Mouse (Mus musculus): Measurements from ENCODE around the gene Tmem262. TPM values are rescaled to one million over a fixed set of nuclear protein-coding genes. Genes with fewer than 3 reads are reported as not detected.

Gene Tmem262
- polyA plus RNA-seq, 1 experiment from 2014 or later: not detected

DNA sequence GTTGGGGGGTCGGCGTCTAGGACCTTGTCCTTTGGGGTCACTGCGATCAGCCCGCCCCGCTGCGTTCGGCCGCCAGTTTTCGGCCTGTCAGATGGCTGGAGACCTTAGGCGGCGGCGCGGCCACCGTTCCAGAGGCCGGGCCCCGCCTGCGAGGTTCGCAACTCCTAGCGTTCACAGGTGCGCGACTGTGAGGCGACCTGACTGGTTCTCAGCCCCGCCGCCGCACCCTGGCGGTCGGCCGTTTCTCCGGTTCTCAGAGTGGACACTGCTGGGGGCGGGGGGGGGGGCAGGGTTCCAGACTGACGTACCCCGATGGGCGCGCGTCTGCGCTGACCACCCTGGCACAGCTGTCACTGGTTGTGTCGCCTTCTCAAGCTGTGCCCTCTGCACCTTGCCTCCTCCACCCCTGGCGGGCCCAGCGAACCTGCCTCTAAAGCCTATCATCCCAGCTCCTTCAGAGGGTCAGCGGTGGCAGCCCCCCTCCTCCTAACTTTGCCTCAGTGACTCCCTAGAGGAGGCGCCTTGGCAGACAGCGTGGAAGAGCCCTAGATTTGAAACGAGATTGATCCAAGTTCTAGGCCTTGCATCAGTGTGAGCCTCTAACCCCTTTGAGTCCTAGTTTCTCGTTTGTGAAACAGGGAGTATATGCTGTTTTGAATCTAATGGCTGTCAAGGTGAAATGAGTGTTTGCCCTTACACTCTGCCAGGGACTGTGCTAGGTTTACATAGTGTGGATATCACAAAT lies 32.5 kb upstream of the Tmem262 start:
- Histone ChIP-seq H3K4me2 (peak overlapping the region; percentile 99), H3K4me3 (peak overlapping the region; percentile 96), H3K9ac (peak overlapping the region; percentile 96), H3K4me1 (peaks cover 29% of the 10 kb centered on the region), H3K36me3 (peaks cover 43% of the 10 kb centered on the region), H3K27ac (replicated peaks) (peak overlapping the region; percentile 99), H3K27me3 (replicated peaks) (no peaks in the 10 kb centered on the region), H3K9me3 (no peaks in the 10 kb centered on the region)
- peak; percentile 19; the same call in 1 of the 2 replicates for ATAC-seq (ENCODE audit: extremely low read depth, insufficient number of reproducible peaks, low FRiP score, low TSS enrichment)
- 1% methylated on average over 43 of the region's 44 CpGs for WGBS

DNA sequence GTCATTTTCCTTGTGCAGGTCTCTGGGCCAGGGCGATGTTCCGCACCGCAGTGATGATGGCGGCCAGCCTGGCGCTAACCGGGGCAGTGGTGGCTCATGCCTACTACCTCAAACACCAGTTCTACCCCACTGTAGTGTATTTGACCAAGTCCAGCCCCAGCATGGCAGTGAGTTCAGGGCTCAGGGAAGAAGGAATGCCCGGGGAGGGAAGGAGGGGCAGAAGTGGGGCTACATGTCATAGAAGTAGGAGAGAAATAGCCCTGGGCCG lies 32.0 kb upstream of the Tmem262 start:
- peaks cover 48% of the 10 kb centered on the region for H3K36me3 ChIP-seq
- H3K27me3 ChIP-seq (replicated peaks): no peaks in the 10 kb centered on the region
- no peaks in the 10 kb centered on the region for H3K9me3 ChIP-seq
- peaks cover 29% of the 10 kb centered on the region for H3K4me1 ChIP-seq
- H3K4me2 ChIP-seq: peak overlapping the region; percentile 99
- H3K27ac ChIP-seq (replicated peaks): peak overlapping the region; percentile 99; the same call in 1 of the 2 replicates
- WGBS: 80% methylated on average over 8 of the region's 8 CpGs
- ATAC-seq (ENCODE audit: extremely low read depth, insufficient number of reproducible peaks, low FRiP score, low TSS enrichment): no peak
- H3K9ac ChIP-seq: peak overlapping the region; percentile 96
- peak overlapping the region; percentile 96 for H3K4me3 ChIP-seq

DNA sequence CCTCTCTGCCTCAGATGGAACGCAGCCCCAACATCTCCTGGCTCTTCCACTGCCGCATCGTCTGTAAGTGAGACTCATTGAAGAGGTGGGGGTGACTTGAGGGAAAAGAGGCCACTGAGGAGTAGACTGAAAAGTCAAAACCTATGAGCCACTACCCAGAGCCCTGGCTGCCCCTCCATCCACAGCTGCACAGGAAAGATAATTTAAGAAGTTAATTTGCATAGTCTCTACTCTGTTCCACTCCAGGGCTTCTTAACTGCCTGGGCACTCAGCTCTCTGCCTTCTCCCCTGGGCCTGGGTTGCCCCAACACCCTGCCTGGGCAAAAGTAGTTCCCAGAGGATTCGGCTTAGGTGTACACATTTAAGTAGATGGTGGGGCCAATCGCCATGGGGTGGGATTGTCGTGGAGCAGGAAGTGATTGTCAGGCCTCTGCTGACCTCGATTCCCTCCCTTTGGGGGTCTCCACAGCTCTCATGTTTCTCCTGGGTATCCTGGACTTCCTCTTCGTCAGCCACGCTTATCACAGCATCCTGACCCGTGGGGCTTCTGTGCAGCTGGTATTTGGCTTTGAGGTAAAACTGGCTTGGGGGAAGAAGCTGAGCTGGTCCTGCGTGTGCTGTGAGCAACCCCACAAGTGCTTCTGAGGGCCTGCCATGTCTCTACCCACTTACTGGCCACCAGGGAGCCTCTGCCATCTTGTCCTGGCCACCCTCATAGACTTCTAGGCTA lies 31.0 kb upstream of the Tmem262 start:
- 81% methylated on average over 11 of the region's 11 CpGs for WGBS
- Histone ChIP-seq H3K27me3 (replicated peaks) (no peaks in the 10 kb centered on the region), H3K4me1 (peaks cover 29% of the 10 kb centered on the region), H3K4me3 (0 out of 2 replicates have a peak overlapping the region, but pooled peaks have one; percentile 2), H3K9me3 (no peaks in the 10 kb centered on the region), H3K27ac (replicated peaks) (no peak overlapping the region), H3K9ac (peak overlapping the region; percentile 40; the same call in 1 of the 2 replicates), H3K36me3 (peaks cover 58% of the 10 kb centered on the region), H3K4me2 (no peak overlapping the region; the same call in 1 of the 2 replicates)
- no peak for ATAC-seq (ENCODE audit: extremely low read depth, insufficient number of reproducible peaks, low FRiP score, low TSS enrichment)

DNA sequence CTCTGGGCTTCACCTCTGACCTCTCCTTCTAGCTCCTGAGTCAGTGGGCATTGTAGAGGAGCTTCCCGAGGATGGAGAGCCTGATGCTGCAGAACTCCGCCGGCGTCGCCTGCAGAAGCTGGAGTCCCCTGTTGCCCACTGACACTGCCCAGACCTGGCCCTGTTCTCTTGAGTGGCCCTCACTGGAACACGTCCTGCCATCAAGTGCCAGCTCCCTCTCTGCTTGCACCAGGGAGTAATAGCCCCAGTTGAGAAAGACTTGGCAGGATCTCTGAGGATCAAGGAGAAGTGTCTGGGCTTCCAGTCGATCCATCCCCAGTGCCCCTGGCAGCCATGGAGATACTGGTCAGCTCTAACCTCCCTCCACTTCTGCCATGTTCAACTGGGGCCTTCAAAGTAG lies 27.3 kb upstream of the Tmem262 start:
- Histone ChIP-seq H3K9me3 (no peaks in the 10 kb centered on the region), H3K9ac (no peak overlapping the region), H3K4me1 (peaks cover 35% of the 10 kb centered on the region), H3K36me3 (peaks cover 78% of the 10 kb centered on the region), H3K27ac (replicated peaks) (no peak overlapping the region), H3K4me3 (no peak overlapping the region), H3K27me3 (replicated peaks) (no peaks in the 10 kb centered on the region), H3K4me2 (no peak overlapping the region)
- no peak for ATAC-seq (ENCODE audit: extremely low read depth, insufficient number of reproducible peaks, low FRiP score, low TSS enrichment)
- WGBS: 71% methylated on average over 7 of the region's 7 CpGs

DNA sequence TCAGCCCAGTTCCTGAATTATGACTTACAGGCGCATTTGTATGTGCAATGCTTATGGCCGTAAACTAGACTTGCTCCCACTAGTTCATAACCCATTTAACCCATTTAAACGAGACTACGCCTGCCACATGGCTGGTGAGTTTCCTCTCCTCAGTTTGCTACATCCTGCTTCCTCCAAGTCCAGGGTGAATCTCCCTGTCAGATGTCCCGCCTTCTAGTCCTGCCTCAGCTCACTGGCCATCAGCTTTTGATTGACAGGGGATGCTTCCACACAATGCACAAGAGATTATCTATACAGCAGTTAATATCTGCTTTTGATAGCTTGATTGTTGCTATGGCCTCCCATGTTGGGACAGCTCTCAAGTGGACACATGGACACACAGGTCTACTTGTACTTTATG lies 25.5 kb upstream of the Tmem262 start:
- H3K4me1 ChIP-seq: peaks cover 30% of the 10 kb centered on the region
- H3K27ac ChIP-seq (replicated peaks): no peak overlapping the region
- peaks cover 74% of the 10 kb centered on the region for H3K36me3 ChIP-seq
- no peak overlapping the region for H3K4me2 ChIP-seq
- H3K9ac ChIP-seq: no peak overlapping the region; the same call in 1 of the 2 replicates
- no peak for ATAC-seq (ENCODE audit: extremely low read depth, insufficient number of reproducible peaks, low FRiP score, low TSS enrichment)
- H3K4me3 ChIP-seq: no peak overlapping the region
- WGBS: 85% methylated on average over 5 of the region's 5 CpGs
- H3K27me3 ChIP-seq (replicated peaks): no peaks in the 10 kb centered on the region
- no peaks in the 10 kb centered on the region for H3K9me3 ChIP-seq

DNA sequence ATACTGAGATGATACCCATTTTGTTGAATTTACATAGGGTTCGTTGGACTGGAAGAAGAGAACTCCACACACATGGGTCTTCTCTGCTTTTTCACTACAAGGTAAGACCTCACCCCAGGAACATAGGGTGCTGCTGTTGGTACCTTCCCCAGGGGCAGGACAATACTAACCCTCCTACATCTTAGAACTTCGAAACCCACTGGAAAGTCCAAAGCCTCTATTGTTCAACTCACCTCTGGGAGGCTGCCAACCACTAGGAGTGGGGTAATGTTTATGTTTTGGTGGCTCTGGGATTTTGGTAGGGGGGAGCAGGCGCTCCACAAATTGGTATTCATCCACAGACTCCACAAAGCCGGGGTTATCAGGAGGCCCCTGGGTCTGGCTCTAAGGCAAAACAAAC lies 23.1 kb upstream of the Tmem262 start:
- ATAC-seq (ENCODE audit: extremely low read depth, insufficient number of reproducible peaks, low FRiP score, low TSS enrichment): no peak
- no peaks in the 10 kb centered on the region for H3K9me3 ChIP-seq
- H3K4me1 ChIP-seq: peaks cover 35% of the 10 kb centered on the region
- H3K27me3 ChIP-seq (replicated peaks): no peaks in the 10 kb centered on the region
- peak overlapping the region; percentile 69 for H3K4me3 ChIP-seq
- peak overlapping the region; percentile 87 for H3K4me2 ChIP-seq
- H3K36me3 ChIP-seq: peaks cover 60% of the 10 kb centered on the region
- WGBS: 59% methylated on average over 4 of the region's 4 CpGs
- H3K27ac ChIP-seq (replicated peaks): no peak overlapping the region
- H3K9ac ChIP-seq: peak overlapping the region; percentile 95

DNA sequence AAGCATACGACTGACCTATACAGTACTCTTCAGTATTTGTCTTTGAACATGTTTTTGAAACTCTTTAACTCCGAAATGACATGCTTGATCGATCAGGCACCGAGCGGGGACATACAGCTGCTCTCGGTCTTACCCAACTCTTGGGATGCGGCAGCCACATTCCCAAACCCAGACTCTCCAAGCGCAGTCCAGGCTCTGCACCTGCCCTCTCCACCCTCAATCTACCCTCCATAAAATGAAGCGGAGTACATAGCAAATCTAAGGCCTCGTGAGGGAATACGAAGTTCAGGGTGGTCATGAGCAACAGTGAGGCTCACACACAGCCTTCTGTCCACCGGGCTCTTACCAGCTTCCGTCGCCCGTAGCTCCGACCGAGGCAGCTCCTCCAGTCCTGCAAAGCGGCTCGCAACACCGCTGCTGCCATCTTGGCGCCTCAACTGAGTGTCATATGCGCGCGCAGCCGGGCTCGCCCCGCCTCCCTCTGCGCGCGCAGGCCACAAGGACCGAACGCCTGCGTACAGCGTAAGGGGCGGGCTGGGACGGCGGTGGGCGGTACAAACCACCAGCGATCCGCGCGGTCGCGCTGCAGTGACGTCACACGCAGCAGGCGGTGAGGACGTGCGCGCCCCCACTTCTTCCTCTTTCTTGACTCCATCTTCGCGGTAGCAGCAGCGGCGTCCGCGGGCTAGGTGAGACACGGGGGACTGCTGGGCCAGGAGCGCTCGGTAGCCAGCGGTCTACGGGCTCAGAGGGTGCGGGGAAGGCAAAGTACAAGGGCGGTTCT lies 22.3 kb upstream of the Tmem262 start, which contains the start of the genes Mrpl49 and Fau:
Gene Mrpl49 (minus strand): TSS at position 473 of the 784 bp plus-strand sequence.
Gene Fau (plus strand): TSS at position 532 of the 784 bp plus-strand sequence.
- peak within 1 kb of the TSS; percentile 75 for H3K27ac ChIP-seq (replicated peaks)
- peak within 1 kb of the TSS; percentile 69 for H3K4me3 ChIP-seq
- peak; percentile 91 for ATAC-seq (ENCODE audit: extremely low read depth, insufficient number of reproducible peaks, low FRiP score, low TSS enrichment)
- H3K9ac ChIP-seq: peak within 1 kb of the TSS; percentile 96
- WGBS: under 1% methylated on average over 55 of the region's 63 CpGs
- peak within 1 kb of the TSS; percentile 87 for H3K4me2 ChIP-seq
- H3K4me1 ChIP-seq: peaks cover 40% of the 10 kb centered on the region
- peaks cover 52% of the 10 kb centered on the region for H3K36me3 ChIP-seq
- no peaks in the 10 kb centered on the region for H3K9me3 ChIP-seq
- H3K27me3 ChIP-seq (replicated peaks): no peaks in the 10 kb centered on the region

DNA sequence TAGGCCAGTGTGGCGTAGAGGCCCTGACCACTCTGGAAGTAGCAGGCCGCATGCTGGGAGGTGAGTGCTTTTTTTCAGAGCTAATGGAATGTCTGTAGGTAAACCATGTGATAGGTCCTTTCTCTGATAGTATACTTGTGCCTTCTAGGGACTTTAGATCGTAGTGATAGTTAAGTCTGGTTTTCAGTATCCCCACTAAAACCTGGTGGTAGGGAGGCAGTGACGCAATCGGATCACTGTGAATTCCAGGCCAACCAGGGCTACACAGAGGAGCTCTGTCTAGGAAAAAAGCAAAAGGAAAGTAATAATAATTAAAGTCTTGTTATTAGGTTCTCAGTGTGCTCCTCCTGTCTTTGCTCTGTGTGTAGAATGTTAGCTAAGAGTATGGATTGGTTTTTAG lies 21.3 kb upstream of the Tmem262 start:
- H3K27ac ChIP-seq (replicated peaks): peak overlapping the region; percentile 75
- H3K9me3 ChIP-seq: no peaks in the 10 kb centered on the region
- no peak for ATAC-seq (ENCODE audit: extremely low read depth, insufficient number of reproducible peaks, low FRiP score, low TSS enrichment)

DNA sequence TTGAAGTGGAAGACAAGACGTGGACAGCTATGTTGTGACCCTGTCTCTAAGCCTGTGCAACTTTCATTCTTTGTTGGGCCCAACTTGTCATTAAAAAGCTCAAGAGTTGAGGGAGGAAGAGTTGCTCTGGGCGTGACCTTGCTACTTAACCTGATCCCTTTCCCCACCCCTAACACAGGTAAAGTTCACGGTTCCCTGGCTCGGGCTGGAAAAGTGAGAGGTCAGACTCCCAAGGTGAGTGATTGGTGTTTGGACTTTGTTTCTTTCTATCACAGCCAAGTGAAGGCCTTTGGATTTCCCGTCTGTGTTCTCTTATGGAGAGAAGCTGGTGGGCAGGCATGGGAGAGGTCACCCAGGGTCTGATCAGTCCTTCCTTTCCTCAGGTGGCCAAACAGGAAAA lies 20.9 kb upstream of the Tmem262 start:
- 0 out of 2 replicates have a peak overlapping the region, but pooled peaks have one; percentile 75 for H3K27ac ChIP-seq (replicated peaks)
- no peaks in the 10 kb centered on the region for H3K27me3 ChIP-seq (replicated peaks)
- ATAC-seq (ENCODE audit: extremely low read depth, insufficient number of reproducible peaks, low FRiP score, low TSS enrichment): no peak
- H3K9ac ChIP-seq: peak overlapping the region; percentile 96
- no peaks in the 10 kb centered on the region for H3K9me3 ChIP-seq
- peak overlapping the region; percentile 80 for H3K4me2 ChIP-seq
- H3K4me1 ChIP-seq: peaks cover 45% of the 10 kb centered on the region
- H3K36me3 ChIP-seq: peaks cover 37% of the 10 kb centered on the region
- H3K4me3 ChIP-seq: peak overlapping the region; percentile 69
- 74% methylated on average over 5 of the region's 5 CpGs for WGBS

More for the DNA sequence above, 21.3 kb upstream of the Tmem262 start:
- Histone ChIP-seq H3K4me2 (peak overlapping the region; percentile 80), H3K27me3 (replicated peaks) (no peaks in the 10 kb centered on the region), H3K36me3 (peaks cover 42% of the 10 kb centered on the region), H3K4me3 (peak overlapping the region; percentile 69), H3K9ac (peak overlapping the region; percentile 96), H3K4me1 (peaks cover 45% of the 10 kb centered on the region)
- 28% methylated on average over 5 of the region's 5 CpGs for WGBS

DNA sequence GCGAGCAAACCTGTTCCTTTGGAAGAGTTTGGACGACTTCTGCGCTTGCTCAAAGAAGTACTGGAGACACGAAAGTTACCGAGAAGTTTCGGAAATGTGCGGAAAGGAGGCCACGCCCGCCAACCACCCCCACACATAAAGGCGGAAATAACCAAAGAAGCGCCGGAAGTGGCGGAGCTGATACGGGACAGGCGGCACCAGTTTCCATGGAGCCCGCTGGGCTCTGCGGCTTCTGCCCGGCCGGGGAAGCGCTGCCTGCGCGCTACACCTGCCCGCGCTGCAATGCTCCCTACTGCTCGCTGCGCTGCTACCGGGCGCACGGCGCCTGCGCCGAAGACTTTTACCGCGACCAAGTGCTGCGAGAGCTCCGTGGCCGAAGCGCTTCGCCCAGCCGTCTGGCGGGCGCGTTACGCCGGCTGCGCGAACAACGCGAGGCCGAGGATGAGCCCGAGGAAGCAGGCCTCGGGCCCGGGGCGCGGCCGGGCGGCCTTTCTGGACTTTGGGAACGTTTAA lies 18.8 kb upstream of the Tmem262 start, which contains the start of gene Znhit2:
Gene Znhit2 (plus strand): TSS at position 172 of the 513 bp plus-strand sequence.
- Histone ChIP-seq H3K4me1 (peaks cover 38% of the 10 kb centered on the region), H3K9me3 (no peaks in the 10 kb centered on the region), H3K9ac (peak within 1 kb of the TSS; percentile 98), H3K4me3 (peak within 1 kb of the TSS; percentile 91), H3K27me3 (replicated peaks) (no peaks in the 10 kb centered on the region), H3K4me2 (peak within 1 kb of the TSS; percentile 93), H3K27ac (replicated peaks) (peak within 1 kb of the TSS; percentile 95), H3K36me3 (peaks cover 18% of the 10 kb centered on the region)
- under 1% methylated on average over 58 of the region's 58 CpGs for WGBS
- peak; percentile 54; the same call in 1 of the 2 replicates for ATAC-seq (ENCODE audit: extremely low read depth, insufficient number of reproducible peaks, low FRiP score, low TSS enrichment)
